Mouse (Mus musculus) testis, adult 2 months (tissue): Measurements from ENCODE around the gene Auh. TPM values are rescaled to one million over a fixed set of nuclear protein-coding genes. Genes with fewer than 3 reads are reported as not detected.

Source experiments
- H3K27ac ChIP-seq: fragments of 200-500 bp; 2 replicates; pipeline ENCODE4 v1.5.1; 2012; ENCODE audit warnings: low read depth, low read length; ENCODE audit not compliant: control insufficient read depth, insufficient read depth
- H3K27me3 ChIP-seq: fragments of 200-500 bp; 2 replicates; pipeline ENCODE4 v1.6.1; 2012; ENCODE audit warnings: mild to moderate bottlenecking, low read length, moderate library complexity; ENCODE audit not compliant: control insufficient read depth, insufficient read depth
- H3K36me3 ChIP-seq: fragments of 200-500 bp; 2 replicates; pipeline ENCODE4 v1.6.1; 2012; ENCODE audit warnings: mild to moderate bottlenecking, low read length; ENCODE audit not compliant: control insufficient read depth, insufficient read depth
- H3K4me1 ChIP-seq: fragments of 200-500 bp; 2 replicates; pipeline ENCODE4 v1.6.1; 2012; ENCODE audit warnings: low read length; ENCODE audit not compliant: control insufficient read depth, insufficient read depth
- H3K4me3 ChIP-seq: fragments of 200-500 bp; 2 replicates; pipeline ENCODE4 v1.5.1; 2012; ENCODE audit warnings: low read depth, mild to moderate bottlenecking, low read length, moderate library complexity, mixed read lengths; ENCODE audit not compliant: control insufficient read depth
- CTCF ChIP-seq: fragments of 200-500 bp; IDR thresholded peaks from 2 replicates; pipeline ENCODE4 v1.5.1; 2012; ENCODE audit warnings: low read depth, mild to moderate bottlenecking, inconsistent platforms, low read length, moderate library complexity; ENCODE audit not compliant: control insufficient read depth, insufficient read depth, insufficient replicate concordance
- POLR2A ChIP-seq: fragments of 200-500 bp; IDR thresholded peaks from 2 replicates; pipeline ENCODE4 v1.6.1; 2012; ENCODE audit warnings: low read depth, mild to moderate bottlenecking, inconsistent platforms, low read length, moderate library complexity; ENCODE audit not compliant: control insufficient read depth
- polyA plus RNA-seq: library from polyadenylated mRNA; depleted of rRNA; stranded (reverse); fragments of >200 nt; gene quantifications from 2 replicates; pipeline ENCODE4 v1.2.3, GENCODE M21; 2012

Gene Auh
- polyA plus RNA-seq, 1 experiment, result 6.1 TPM

DNA sequence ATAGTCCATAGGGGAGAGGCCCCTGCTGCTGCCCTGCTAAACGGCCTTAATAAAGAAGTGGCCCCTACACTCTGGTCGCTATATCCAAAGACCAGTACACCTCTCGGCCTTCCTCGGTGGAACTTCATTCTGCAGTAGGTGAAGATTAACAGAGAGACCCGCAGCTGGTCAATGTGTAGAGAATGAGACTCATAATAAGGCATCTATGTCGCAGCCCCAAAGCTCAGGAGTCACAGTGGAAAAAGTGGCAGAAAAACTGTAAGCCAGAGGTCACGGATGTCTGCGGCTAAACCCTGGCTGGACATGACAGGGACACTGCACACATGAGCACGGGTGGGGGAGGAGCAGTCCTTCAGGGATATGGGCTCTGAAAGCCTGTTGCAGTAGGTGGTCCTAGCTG is 39.2 kb downstream of the Auh start:
- H3K4me1 ChIP-seq, result no peaks in the 10 kb centered on the region
- no peaks in the 10 kb centered on the region for H3K36me3 ChIP-seq
- no peak overlapping the region for H3K4me3 ChIP-seq
- no peaks in the 10 kb centered on the region for H3K27me3 ChIP-seq
- H3K27ac ChIP-seq, result no peak overlapping the region
- TF ChIP-seq POLR2A, result no peak
- no peak for TF ChIP-seq CTCF

DNA sequence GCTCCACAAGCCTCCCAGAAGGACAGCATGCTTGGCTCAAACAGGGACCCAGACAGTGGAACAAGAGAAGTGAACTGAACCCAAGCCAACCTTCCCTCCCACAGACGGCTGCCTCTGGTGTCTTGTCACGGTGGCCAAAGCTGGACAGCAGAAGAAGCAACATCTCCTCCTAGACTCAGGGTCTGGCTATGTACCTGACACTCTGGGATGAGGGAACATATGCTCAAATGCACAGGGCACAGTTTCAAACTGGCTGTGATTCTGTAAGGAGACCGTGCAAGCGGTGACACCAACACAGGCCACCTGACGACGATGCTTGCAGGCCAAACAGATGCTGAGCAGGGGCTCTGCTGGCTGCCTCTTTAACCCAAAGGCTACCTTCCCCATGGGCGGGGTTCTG is 42.7 kb downstream of the Auh start:
- Histone ChIP-seq H3K36me3 (no peaks in the 10 kb centered on the region), H3K27me3 (no peaks in the 10 kb centered on the region), H3K27ac (no peak overlapping the region), H3K4me1 (no peaks in the 10 kb centered on the region), H3K4me3 (no peak overlapping the region; the same call in 1 of the 2 replicates)
- TF ChIP-seq CTCF (no peak), POLR2A (no peak)

- Histone ChIP-seq H3K36me3 (no peaks in the 10 kb centered on the region), H3K27me3 (no peaks in the 10 kb centered on the region), H3K4me3 (no peak overlapping the region), H3K27ac (no peak overlapping the region), H3K4me1 (no peaks in the 10 kb centered on the region)
- TF ChIP-seq POLR2A (no peak), CTCF (no peak)
These were observed 45.5 kb downstream of the Auh start for GRCm38 (mm10) chr13:52883960-52884326.

DNA sequence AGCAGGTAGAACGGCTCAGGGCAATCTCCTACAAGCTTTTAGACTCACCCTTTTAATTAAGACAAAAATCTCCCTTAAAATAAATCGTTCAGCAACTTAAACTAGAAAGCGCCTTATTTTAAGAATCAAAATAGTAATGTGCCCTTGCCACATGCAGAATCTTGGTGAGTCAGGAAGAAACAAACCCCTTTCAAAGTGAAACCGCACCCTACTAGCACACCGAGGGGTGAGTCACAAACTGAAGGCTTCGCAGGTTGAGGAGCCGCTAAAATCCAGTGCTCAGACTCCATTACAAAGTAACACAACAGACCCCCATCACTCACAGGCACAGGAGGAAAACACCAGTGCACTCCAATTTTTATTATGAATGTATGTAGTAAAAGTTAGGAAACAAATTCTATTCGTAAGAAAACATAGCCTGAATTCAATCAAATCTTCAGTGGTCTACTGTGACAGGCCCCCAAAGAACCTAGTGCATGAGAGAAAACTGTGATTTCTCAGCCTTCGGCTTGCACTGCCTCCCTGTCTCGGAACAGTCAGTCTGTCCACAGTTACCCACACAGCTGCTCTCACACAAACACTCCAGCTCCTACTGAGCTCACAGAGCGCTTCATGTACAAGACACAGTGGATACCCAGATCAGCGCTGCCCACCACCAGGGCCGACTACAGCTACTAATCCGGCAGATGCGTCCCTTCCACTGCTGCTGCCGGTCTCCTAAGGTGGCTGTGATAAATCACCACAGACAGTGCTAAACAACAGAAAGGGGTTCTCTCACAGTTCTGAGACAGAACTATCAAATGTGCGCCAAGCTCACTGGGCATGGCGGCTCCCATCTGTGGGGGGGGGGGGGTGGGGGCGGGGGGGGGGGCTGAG is 46.2 kb downstream of the Auh start:
- no peak for TF ChIP-seq CTCF
- Histone ChIP-seq H3K36me3 (no peaks in the 10 kb centered on the region), H3K27me3 (no peaks in the 10 kb centered on the region), H3K4me1 (no peaks in the 10 kb centered on the region), H3K27ac (no peak overlapping the region), H3K4me3 (no peak overlapping the region)

GRCm38 (mm10) chr13:52880386-52880785 is 49.1 kb downstream of the Auh start:
- H3K27ac ChIP-seq, result no peak overlapping the region
- H3K27me3 ChIP-seq, result no peaks in the 10 kb centered on the region

GRCm38 (mm10) chr13:52879918-52880317 is 49.6 kb downstream of the Auh start:
- H3K36me3 ChIP-seq, result no peaks in the 10 kb centered on the region
- H3K4me3 ChIP-seq, result no peak overlapping the region
- H3K27ac ChIP-seq, result no peak overlapping the region
- H3K27me3 ChIP-seq, result no peaks in the 10 kb centered on the region
- no peaks in the 10 kb centered on the region for H3K4me1 ChIP-seq
- TF ChIP-seq POLR2A (no peak), CTCF (no peak)

More at GRCm38 (mm10) chr13:52880386-52880785, 49.1 kb downstream of the Auh start:
- no peaks in the 10 kb centered on the region for H3K4me1 ChIP-seq
- no peaks in the 10 kb centered on the region for H3K36me3 ChIP-seq
- no peak overlapping the region for H3K4me3 ChIP-seq
- TF ChIP-seq POLR2A, result no peak
- TF ChIP-seq CTCF, result no peak

GRCm38 (mm10) chr13:52879291-52879690 is 50.2 kb downstream of the Auh start:
- TF ChIP-seq POLR2A (no peak), CTCF (no peak)
- H3K27ac ChIP-seq, result no peak overlapping the region

More at GRCm38 (mm10) chr13:52879291-52879690, 50.2 kb downstream of the Auh start:
- Histone ChIP-seq H3K36me3 (no peaks in the 10 kb centered on the region), H3K4me3 (no peak overlapping the region), H3K27me3 (no peaks in the 10 kb centered on the region), H3K4me1 (no peaks in the 10 kb centered on the region)
